Mouse (Mus musculus) left cerebral cortex, adult 18-20 months (tissue): ENCODE measurements around the gene Gnb1. TPM values are rescaled to one million over a fixed set of nuclear protein-coding genes. Genes with fewer than 3 reads are reported as not detected.

ENCODE experiments used
- DNase-seq, 2 experiments: peaks; one replicate each; pipeline ENCODE4 v3.0.0; 2021 to 2022; ENCODE audit warnings: low spot score in 2 of 2, mixed read lengths in 1 of 2
- total RNA-seq, 2 experiments: library from RNA; stranded (reverse); gene quantifications; 2 replicates each; pipeline ENCODE4 v1.2.3; 2021

The Gnb1 gene
- total RNA-seq, 2 experiments from 2014 or later, result 859 to 881 TPM

GRCm38 (mm10) chr4:155574931-155575330, 83.8 kb downstream of the Gnb1 start:
- DNase-seq, result no peak

GRCm38 (mm10) chr4:155575521-155575920, 84.4 kb downstream of the Gnb1 start:
- DNase-seq, result no peak

DNA sequence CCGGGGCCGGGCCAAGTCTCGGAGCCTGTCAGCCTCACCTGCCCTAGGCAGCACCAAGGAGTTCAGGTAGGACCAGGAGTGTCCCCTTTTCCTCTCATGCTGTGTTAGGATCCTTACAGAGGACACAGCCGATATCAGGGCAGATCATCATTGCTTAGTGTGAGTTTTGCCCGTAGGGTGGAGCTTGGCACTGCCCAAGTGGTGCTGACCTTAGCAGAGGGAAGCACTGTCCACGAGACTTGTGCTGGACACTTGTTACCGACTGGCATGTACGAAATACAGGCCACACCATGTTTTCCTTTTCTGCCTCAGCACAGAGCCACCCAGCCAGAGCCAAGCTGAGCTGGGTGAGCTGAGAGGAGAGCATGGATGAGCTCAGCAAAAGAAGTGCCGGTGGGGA, 86.0 kb downstream of the Gnb1 start:
- DNase-seq, result no peak

- no peak for DNase-seq
Measured at GRCm38 (mm10) chr4:155577741-155578140, 86.6 kb downstream of the Gnb1 start.

- no peak for DNase-seq
Measured at GRCm38 (mm10) chr4:155578336-155579125, 87.4 kb downstream of the Gnb1 start.

GRCm38 (mm10) chr4:155580420-155580819, 89.3 kb downstream of the Gnb1 start:
- peak; percentile 41 to 77 for DNase-seq

GRCm38 (mm10) chr4:155582279-155582905, 91.2 kb downstream of the Gnb1 start:
- no peak for DNase-seq

- DNase-seq, result no peak
Measured at GRCm38 (mm10) chr4:155589356-155589755, 98.2 kb downstream of the Gnb1 start.

GRCm38 (mm10) chr4:155591012-155591719, 100.0 kb downstream of the Gnb1 start:
- no peak for DNase-seq

- DNase-seq, result no peak
Measured at GRCm38 (mm10) chr4:155593780-155594179, 102.6 kb downstream of the Gnb1 start.

DNA sequence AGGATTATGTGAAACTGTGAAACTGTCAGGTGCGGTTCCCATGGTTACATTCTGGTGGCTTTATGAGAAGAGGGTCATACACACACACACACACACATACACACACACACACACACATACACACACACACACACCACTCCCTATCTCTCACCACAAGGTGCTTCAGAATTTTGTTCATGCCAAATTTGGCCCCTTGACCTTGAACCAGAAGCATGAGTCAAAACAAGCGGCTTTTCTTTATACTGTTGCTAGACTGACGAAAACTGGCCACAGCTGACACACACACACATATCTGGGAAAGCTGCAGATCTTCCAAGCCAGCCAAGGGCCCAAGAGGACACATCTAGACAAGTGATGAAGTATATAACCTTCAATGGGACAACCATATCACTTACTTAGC, 104.6 kb downstream of the Gnb1 start:
- no peak for DNase-seq

GRCm38 (mm10) chr4:155596606-155597005, 105.4 kb downstream of the Gnb1 start:
- DNase-seq, result no peak

DNA sequence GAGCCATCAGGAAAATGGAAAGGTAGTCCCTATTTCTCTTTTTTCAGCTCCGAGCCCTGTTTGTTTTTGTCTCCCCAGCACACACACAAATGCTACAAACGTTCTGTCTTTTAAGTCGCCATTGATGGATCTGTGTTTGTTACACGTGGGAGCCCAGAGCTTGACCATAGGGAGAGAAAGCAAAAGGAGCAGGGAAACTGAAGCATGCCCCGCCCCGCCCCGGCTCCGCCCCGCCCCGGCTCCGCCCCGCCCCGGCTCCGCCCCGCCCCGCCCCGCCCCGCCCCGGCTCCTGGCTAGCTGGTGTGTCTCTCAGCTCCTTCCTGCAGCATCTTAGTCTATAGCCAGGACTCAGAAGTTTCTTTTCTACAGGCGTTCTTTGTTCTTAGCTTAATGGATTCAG, 107.4 kb downstream of the Gnb1 start:
- no peak for DNase-seq

- DNase-seq, result no peak
Measured at GRCm38 (mm10) chr4:155599901-155600825, 109.0 kb downstream of the Gnb1 start.

DNA sequence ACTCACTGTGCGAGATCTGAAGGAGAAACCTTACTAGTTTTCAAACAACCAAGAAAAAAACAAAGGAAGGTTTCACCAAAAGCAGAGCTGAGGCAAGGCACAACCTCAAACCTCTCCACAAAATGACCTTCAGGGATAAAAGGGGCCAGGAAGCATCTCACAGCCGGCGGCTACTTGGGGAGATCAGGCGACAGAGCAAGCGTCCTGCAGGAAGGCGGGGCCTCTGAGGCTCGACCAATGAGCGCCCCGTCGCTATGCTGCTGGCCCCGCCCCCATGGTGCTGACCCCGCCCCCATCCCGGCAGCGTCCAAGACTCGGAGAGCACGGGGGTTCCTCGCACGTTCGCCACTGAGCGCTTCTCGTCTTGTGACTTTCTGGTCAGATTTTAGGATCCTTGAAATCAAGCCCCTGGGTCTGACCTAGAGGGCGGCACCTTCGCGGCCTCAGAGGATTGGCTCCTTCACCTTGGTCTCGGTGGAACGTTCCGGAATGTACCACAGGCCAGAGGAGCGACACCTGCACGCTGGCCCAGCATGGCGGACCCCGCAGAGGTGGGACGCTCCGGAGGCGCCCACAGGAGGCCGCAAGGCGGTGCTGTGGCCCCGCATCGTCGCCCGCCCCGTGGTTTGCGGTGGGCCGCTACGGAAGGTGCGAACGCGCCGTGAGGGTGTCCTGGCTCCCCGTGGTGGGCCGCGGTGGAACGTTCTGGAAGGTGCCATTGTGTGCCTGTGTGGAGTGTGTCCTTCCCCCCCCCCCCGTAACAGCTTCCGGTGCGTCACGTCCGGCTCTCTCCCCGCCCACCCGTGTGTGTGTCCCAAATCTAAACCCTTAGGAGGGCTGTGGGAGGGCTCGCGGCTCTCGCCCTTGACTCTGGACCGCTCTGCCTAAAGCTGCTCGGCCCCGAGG, 110.2 kb downstream of the Gnb1 start, which contains the start of gene Slc35e2:
Gene Slc35e2, plus strand, starts transcription at position 326 of the 906 bp plus-strand sequence.
- DNase-seq, result peak; percentile 85 to 91

- DNase-seq, result no peak
Measured at GRCm38 (mm10) chr4:155601997-155602456, 110.9 kb downstream of the Gnb1 start.

GRCm38 (mm10) chr4:155602753-155603152, 111.6 kb downstream of the Gnb1 start:
- DNase-seq, result no peak

DNA sequence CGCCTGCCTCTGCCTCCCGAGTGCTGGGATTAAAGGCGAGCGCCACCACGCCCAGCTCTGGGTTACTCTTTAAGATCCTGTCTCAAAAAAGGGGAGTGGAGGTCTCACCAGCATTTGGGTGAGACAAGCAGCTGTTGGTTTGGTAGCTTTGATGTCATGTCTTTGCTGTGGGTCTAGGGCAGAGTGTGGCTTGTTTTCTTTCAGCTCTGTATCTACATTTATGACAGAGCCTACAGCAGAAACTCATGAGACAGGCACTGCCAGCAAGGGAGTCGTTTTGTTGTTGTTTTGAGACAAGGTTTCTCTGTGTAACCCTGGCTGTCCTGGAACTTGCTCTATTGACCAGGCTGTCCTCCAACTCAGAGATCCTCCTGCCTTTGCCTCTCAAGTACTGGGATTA, 112.6 kb downstream of the Gnb1 start:
- no peak for DNase-seq

GRCm38 (mm10) chr4:155605132-155605531, 114.0 kb downstream of the Gnb1 start:
- DNase-seq, result no peak

DNA sequence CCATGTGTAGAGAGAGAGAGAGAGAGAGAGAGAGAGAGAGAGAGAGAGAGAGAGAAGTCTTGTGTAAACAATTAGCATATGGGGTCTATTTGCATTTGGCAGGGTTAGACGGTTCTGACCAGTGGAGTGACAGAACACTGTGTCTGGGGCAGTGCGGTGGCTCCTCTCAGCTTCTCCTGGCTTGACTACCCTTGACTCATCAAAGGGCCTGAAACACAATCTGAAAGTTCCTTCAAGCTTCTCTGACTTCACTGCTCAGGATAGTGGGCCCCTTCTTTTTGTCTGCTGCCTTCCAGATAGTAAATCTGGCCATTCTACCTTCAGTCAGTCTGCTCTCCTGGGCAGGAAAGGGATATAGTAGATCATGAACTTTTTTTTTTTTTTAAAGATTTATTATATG, 115.7 kb downstream of the Gnb1 start:
- no peak for DNase-seq
